Mouse (Mus musculus): ENCODE measurements at regions not wholly inside any gene's neighbourhood (a gene's known extent, or its start where the extent isn't known, plus 50 kb on each side); places are given as distances from the start of the nearest gene placed in this dataset.

- Histone ChIP-seq H3K36me3 (no peaks in the 10 kb centered on the region), H3K9me3 (no peaks in the 10 kb centered on the region), H3K4me2 (replicated peaks) (no peak overlapping the region), H3K9ac (replicated peaks) (peak overlapping the region; percentile 39; the same call in 1 of the 2 replicates), H3K4me1 (replicated peaks) (peaks cover 57% of the 10 kb centered on the region), H3K4me3 (replicated peaks) (no peak overlapping the region), H3K27ac (no peak overlapping the region), H3K27me3 (no peaks in the 10 kb centered on the region)
- no peak for ATAC-seq
- 52% methylated on average over 5 of the region's 5 CpGs for WGBS
Observed at GRCm38 (mm10) chr12:106377761-106378160, 367.7 kb downstream of the Vrk1 start.

DNA sequence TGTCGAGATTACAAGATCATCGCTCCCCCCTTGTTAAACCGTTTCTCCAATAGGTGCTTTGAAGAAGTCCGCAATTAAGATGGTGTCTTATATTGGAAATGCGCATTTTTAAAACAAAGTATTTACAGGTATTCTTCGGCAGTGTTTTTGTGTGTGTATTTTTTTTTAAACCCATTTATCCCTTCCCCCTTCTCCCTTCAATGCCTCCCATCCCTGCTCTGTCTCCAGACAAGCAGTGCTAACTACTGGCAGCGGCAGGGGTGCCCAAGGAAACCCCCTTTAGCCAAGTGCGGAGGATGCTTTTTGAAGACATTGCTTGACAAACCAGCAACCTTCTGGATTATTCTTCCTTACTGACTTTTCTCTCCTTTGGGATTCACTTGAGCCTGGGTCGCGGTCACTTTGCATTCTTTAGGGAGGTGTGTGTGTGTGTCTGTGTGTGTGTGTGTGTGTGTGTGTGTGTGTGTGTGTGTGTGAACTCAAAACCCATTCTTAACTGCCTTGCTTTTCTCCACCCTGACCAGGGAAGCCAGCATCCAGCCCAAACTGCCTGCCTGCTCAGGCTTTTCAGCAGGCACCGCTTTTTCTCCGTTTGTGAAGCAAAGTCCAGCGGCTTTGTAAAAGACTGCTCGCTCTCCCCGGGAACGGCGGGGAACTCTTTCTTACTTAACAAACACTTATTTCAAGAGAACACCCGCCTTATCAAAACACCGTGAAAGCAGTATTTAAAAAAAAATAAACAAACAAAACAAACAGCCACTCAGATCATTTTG, 368.5 kb downstream of the Vrk1 start:
- Histone ChIP-seq H3K9me3 (no peaks in the 10 kb centered on the region), H3K4me1 (replicated peaks) (peaks cover 57% of the 10 kb centered on the region), H3K4me2 (replicated peaks) (peak overlapping the region; percentile 60), H3K4me3 (replicated peaks) (peak overlapping the region; percentile 34), H3K9ac (replicated peaks) (peak overlapping the region; percentile 58), H3K36me3 (no peaks in the 10 kb centered on the region), H3K27ac (peak overlapping the region; percentile 44; the same call in 1 of the 2 replicates), H3K27me3 (no peaks in the 10 kb centered on the region)
- ATAC-seq = no peak
- 11% methylated on average over 19 of the region's 19 CpGs for WGBS

DNA sequence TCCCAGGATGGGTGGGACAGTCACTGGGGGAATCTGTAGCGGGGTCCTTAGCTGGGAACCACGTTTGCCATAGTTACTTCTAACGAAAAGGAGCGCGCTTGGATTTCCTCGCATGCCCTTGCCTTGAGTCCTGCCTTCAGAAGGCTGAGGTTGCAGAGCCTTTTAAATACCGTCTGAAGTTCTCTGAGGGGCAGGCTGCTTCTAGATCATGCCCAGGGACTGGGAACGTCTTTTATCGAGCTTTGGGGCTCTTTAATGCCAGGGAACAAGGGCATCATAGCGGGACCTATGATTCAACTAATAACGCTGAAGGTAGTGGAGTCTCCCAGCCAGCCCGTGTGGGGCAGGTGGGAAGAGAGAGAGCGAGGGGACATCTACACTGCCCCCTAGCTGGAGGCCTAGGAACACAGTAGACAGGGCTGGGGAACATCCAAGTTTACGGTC, 369.1 kb downstream of the Vrk1 start:
- no peaks in the 10 kb centered on the region for H3K9me3 ChIP-seq
- H3K4me3 ChIP-seq (replicated peaks) = peak overlapping the region; percentile 34
- no peaks in the 10 kb centered on the region for H3K36me3 ChIP-seq
- peaks cover 57% of the 10 kb centered on the region for H3K4me1 ChIP-seq (replicated peaks)
- ATAC-seq = peak; percentile 78
- no peak overlapping the region; the same call in 1 of the 2 replicates for H3K27ac ChIP-seq
- peak overlapping the region; percentile 58 for H3K9ac ChIP-seq (replicated peaks)
- 2% methylated on average over 14 of the region's 14 CpGs for WGBS
- peak overlapping the region; percentile 60 for H3K4me2 ChIP-seq (replicated peaks)
- no peaks in the 10 kb centered on the region for H3K27me3 ChIP-seq

GRCm38 (mm10) chr12:106379779-106380178, 369.8 kb downstream of the Vrk1 start:
- Histone ChIP-seq H3K4me2 (replicated peaks) (0 out of 2 replicates have a peak overlapping the region, but pooled peaks have one; percentile 60), H3K27me3 (no peaks in the 10 kb centered on the region; the same call in 1 of the 2 replicates), H3K4me3 (replicated peaks) (no peak overlapping the region), H3K36me3 (no peaks in the 10 kb centered on the region), H3K4me1 (replicated peaks) (peaks cover 53% of the 10 kb centered on the region), H3K9me3 (no peaks in the 10 kb centered on the region), H3K27ac (0 out of 2 replicates have a peak overlapping the region, but pooled peaks have one; percentile 4), H3K9ac (replicated peaks) (no peak overlapping the region)
- ATAC-seq = peak; percentile 78
- WGBS = 41% methylated on average over 14 of the region's 14 CpGs

DNA sequence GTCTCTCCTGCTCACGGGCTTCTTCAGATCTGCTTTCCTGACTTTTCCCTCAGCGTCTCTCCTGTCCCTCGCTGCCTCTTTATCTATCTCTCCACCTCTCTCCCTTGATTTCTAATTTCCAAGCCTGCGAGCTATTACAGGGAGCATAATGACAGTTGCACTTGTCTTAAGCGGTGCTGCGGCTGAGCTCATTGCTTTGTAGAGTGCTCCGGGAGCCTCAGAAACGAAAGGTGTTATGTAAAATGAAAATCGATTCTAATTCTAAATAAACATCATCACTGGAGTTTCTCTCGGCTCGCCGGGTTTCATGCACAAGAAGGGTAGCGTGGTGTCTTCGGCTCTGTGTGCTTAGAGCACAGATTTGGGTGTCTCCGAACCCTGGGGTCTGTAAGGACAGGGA, 371.8 kb downstream of the Vrk1 start:
- Histone ChIP-seq H3K27me3 (no peaks in the 10 kb centered on the region; the same call in 1 of the 2 replicates), H3K4me1 (replicated peaks) (peaks cover 39% of the 10 kb centered on the region), H3K4me2 (replicated peaks) (no peak overlapping the region), H3K36me3 (no peaks in the 10 kb centered on the region), H3K9me3 (no peaks in the 10 kb centered on the region), H3K4me3 (replicated peaks) (no peak overlapping the region), H3K27ac (no peak overlapping the region), H3K9ac (replicated peaks) (no peak overlapping the region)
- WGBS = 66% methylated on average over 15 of the region's 15 CpGs
- ATAC-seq = no peak

DNA sequence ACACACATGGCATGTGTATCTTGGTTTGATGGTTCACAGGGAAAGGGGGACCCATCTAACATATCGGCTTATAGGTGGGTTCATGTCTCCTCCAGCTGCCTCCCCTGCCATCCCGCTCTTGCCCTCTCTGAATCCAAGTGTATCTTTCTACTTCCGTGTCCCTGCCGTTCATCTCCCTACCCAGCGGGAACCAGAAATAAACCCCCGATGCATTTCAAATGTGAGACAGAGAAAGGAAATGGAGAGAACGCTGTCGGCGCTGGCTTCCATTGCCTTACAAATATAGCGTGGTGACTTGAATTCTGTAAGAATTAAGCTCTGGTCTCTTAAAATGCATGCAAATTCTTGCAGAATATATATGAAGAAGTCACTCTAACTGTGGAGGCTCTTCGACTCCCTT, 379.2 kb downstream of the Vrk1 start:
- ATAC-seq = no peak
- Histone ChIP-seq H3K4me3 (replicated peaks) (no peak overlapping the region), H3K4me2 (replicated peaks) (no peak overlapping the region), H3K9ac (replicated peaks) (no peak overlapping the region), H3K36me3 (no peaks in the 10 kb centered on the region), H3K4me1 (replicated peaks) (no peaks in the 10 kb centered on the region), H3K27me3 (no peaks in the 10 kb centered on the region; the same call in 1 of the 2 replicates), H3K27ac (no peak overlapping the region), H3K9me3 (no peaks in the 10 kb centered on the region)
- 90% methylated on average over 11 of the region's 11 CpGs for WGBS

- Histone ChIP-seq H3K9me3 (no peaks in the 10 kb centered on the region), H3K36me3 (no peaks in the 10 kb centered on the region), H3K27ac (no peak overlapping the region)
Observed at GRCm38 (mm10) chr12:106392316-106392715, 382.3 kb downstream of the Vrk1 start.

DNA sequence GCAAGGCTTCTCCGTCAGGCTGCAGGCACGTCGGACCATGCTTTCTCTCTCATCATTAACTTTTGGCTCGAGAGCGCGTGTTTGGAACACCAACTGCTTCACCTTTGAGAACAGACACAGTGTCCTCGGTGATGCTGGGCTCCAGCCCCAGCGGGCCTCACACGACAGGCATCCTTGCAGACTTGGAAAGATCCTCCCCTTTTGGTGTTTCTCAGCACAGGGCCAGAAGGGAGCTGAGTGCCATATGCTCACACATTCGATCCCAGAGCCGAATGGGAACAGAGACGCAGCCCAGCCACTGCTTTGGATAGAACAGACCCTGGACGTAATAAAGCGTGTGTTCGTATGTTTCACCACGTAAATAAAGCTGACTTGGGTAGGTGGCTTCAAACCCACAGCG, 389.1 kb downstream of the Vrk1 start:
- ATAC-seq = no peak
- no peak overlapping the region for H3K27ac ChIP-seq

More at GRCm38 (mm10) chr12:106392316-106392715, 382.3 kb downstream of the Vrk1 start:
- Histone ChIP-seq H3K4me3 (replicated peaks) (no peak overlapping the region), H3K4me2 (replicated peaks) (no peak overlapping the region), H3K9ac (replicated peaks) (no peak overlapping the region), H3K4me1 (replicated peaks) (no peaks in the 10 kb centered on the region), H3K27me3 (no peaks in the 10 kb centered on the region)
- WGBS = 89% methylated on average over 2 of the region's 2 CpGs
- ATAC-seq = no peak

GRCm38 (mm10) chr12:106411075-106411474, 401.0 kb downstream of the Vrk1 start:
- Histone ChIP-seq H3K9me3 (no peaks in the 10 kb centered on the region), H3K4me3 (replicated peaks) (no peak overlapping the region), H3K9ac (replicated peaks) (no peak overlapping the region), H3K36me3 (no peaks in the 10 kb centered on the region), H3K27me3 (no peaks in the 10 kb centered on the region), H3K4me1 (replicated peaks) (no peaks in the 10 kb centered on the region), H3K4me2 (replicated peaks) (no peak overlapping the region), H3K27ac (no peak overlapping the region)
- no peak for ATAC-seq
- 89% methylated on average over 7 of the region's 7 CpGs for WGBS

More for the DNA sequence above, 389.1 kb downstream of the Vrk1 start:
- Histone ChIP-seq H3K4me1 (replicated peaks) (0 out of 2 replicates have a peak, but pooled peaks cover 2% of the 10 kb centered on the region), H3K9ac (replicated peaks) (no peak overlapping the region), H3K9me3 (no peaks in the 10 kb centered on the region), H3K36me3 (no peaks in the 10 kb centered on the region), H3K4me3 (replicated peaks) (no peak overlapping the region), H3K27me3 (no peaks in the 10 kb centered on the region), H3K4me2 (replicated peaks) (no peak overlapping the region)
- 86% methylated on average over 17 of the region's 17 CpGs for WGBS

- H3K4me3 ChIP-seq (replicated peaks) = no peak overlapping the region
- no peak overlapping the region for H3K27ac ChIP-seq
- no peak overlapping the region for H3K9ac ChIP-seq (replicated peaks)
- H3K36me3 ChIP-seq = no peaks in the 10 kb centered on the region
- H3K9me3 ChIP-seq = no peaks in the 10 kb centered on the region
- no peak overlapping the region for H3K4me2 ChIP-seq (replicated peaks)
- no peaks in the 10 kb centered on the region for H3K27me3 ChIP-seq
- 84% methylated on average over 4 of the region's 4 CpGs for WGBS
- H3K4me1 ChIP-seq (replicated peaks) = no peaks in the 10 kb centered on the region
- no peak for ATAC-seq
Observed at GRCm38 (mm10) chr12:106426631-106427030, 416.6 kb downstream of the Vrk1 start.

GRCm38 (mm10) chr12:106429991-106430390, 420.0 kb downstream of the Vrk1 start:
- no peak overlapping the region for H3K27ac ChIP-seq
- WGBS = 67% methylated on average over 7 of the region's 7 CpGs
- 0 out of 2 replicates have a peak, but pooled peaks have one; percentile 14 for ATAC-seq

GRCm38 (mm10) chr12:106445151-106445550, 435.1 kb downstream of the Vrk1 start:
- no peak overlapping the region for H3K4me3 ChIP-seq (replicated peaks)
- WGBS = 47% methylated on average over 7 of the region's 7 CpGs
- no peaks in the 10 kb centered on the region for H3K36me3 ChIP-seq
- no peaks in the 10 kb centered on the region for H3K27me3 ChIP-seq
- 0 out of 2 replicates have a peak, but pooled peaks cover 6% of the 10 kb centered on the region for H3K9me3 ChIP-seq
- ATAC-seq = no peak
- 0 out of 2 replicates have a peak, but pooled peaks cover 4% of the 10 kb centered on the region for H3K4me1 ChIP-seq (replicated peaks)
- H3K4me2 ChIP-seq (replicated peaks) = no peak overlapping the region
- H3K27ac ChIP-seq = no peak overlapping the region
- no peak overlapping the region for H3K9ac ChIP-seq (replicated peaks)

More at GRCm38 (mm10) chr12:106429991-106430390, 420.0 kb downstream of the Vrk1 start:
- Histone ChIP-seq H3K9ac (replicated peaks) (no peak overlapping the region), H3K4me2 (replicated peaks) (no peak overlapping the region), H3K9me3 (no peaks in the 10 kb centered on the region), H3K27me3 (no peaks in the 10 kb centered on the region), H3K36me3 (no peaks in the 10 kb centered on the region), H3K4me1 (replicated peaks) (no peaks in the 10 kb centered on the region), H3K4me3 (replicated peaks) (no peak overlapping the region)
